Mouse (Mus musculus) telencephalon, adult 2 months (tissue): Measurements from ENCODE around the gene Gm21750.
A peak's percentile ranks its signal among the peaks of the same experiment; 100 is the strongest.
"Not testable (repeated sequence)": the region's sequence is repeated elsewhere in the genome, so short reads cannot be mapped to it uniquely, and the experiment has no call there.

Source experiments
- DNase-seq: peaks from one replicate; pipeline ENCODE4 v3.0.0-alpha.2; 2011; ENCODE audit warnings: low read depth, low spot score

Gm21750 gene

GRCm38 (mm10) chr14:73660925-73661324, at the start of gene Gm21750:
Gene Gm21750, plus strand, starts transcription at chr14:73661225.
- DNase-seq, result not testable (repeated sequence)

DNA sequence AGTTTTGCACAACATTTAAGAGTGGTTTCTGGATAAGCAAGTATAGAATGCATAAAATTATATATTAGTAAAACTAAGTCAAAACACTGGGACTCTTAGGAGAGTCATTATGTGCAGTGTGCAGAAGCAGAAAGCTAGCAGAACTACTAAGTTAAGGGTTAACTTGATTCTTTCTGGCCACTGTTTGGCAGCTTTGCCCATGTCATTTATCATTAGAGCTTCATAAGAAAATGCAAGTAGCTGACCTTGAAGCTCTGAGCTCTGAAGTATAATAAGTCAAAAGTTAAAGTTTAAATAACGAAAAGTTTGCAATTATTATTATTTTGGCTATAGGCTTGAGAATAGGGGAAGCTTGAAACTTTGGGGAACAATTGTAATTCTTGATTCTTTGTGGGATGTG, 46.1 kb upstream of the Gm21750 start:
- DNase-seq, result not testable (repeated sequence)

DNA sequence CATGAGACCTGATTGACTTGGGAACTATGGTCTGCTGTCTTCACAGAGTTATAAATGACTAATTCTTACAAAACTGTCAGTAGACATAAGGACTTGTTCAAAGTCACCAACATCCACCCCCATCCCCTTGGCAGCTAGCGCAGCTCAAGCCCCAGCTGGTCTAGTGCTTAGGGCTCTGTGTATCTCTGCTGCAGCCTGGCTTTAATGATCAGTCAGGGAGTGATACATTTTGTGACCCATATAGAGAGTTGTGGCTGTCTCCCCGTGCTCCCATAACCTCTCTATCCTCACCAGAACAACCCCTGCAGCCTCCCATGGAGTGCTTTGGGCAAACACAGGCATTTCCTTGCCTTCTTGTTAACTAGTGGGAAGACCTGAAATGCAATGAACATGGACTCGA, 40.1 kb upstream of the Gm21750 start:
- no peak for DNase-seq

- no peak for DNase-seq
Observed at GRCm38 (mm10) chr14:73622988-73623387, 38.0 kb upstream of the Gm21750 start.

DNA sequence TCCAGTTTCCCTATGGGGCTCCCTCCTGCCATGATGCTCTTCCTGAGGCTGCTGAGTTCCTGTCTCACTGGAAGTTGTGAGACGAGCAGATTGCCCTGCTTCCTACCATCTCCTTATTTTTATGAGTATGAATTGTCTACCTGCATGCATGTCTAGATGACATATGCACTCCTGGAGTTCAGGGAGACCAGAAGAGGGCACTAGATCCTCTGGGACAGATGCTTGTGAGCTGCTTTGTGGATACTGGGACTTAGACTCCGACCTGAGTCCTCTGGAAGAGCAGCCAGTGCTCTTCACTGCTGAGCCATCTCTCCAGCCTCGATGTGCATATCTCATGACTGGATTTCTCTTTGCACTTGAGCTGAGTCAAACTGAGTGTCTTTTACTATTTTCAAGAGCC, 35.6 kb upstream of the Gm21750 start:
- no peak for DNase-seq

- DNase-seq, result no peak
Observed at GRCm38 (mm10) chr14:73631511-73631910, 29.5 kb upstream of the Gm21750 start.

DNA sequence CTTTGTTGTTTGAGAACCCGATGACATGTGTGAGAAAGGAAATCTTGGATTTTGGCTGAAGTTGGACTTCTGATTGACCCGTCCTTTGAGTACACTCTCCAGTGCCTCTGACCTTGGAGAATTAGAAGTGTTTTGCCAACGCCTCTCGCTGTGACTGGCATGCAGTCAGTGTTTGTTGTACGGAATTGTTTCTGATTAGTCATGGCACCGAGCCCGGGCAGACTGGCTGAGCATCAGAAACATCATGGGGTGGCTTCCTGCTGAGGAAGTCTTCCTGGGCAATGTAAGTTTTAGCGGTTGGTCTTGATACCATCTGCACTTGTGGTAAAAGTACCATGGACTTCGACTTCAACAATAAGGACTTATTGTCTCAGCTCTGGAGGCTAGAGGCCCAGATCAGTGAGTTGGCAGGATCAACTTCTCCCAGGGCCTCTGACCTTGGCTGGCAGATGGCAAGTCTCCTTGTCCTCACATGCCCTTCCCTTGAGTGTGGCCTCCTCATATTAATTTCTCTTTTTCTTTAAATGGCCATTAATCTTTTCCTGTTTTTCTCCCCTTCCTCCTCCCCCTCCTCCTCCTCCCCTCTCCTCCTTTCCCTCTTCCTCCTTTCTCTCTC, 28.3 kb upstream of the Gm21750 start:
- DNase-seq, result no peak

- DNase-seq, result no peak
Observed at GRCm38 (mm10) chr14:73634356-73634755, 26.7 kb upstream of the Gm21750 start.

DNA sequence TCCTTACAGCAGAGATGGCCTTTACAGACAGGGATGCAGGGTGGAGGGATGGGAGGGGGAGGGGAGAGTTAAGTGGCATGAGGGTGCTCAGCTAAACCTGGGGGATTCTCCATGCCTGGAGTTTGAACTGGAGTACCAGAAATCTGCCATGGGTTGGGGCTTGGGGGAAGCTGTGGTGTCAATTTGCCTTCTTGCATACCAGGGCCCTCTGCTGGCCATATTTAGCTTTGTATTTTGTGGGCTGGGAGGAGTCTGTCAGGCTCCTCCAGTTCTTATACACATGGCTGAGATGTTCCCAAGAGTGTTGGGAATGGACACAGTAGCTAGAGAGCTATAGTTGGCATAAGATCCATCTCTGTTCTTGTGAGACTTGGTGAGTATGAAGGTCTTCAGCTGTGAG, 23.6 kb upstream of the Gm21750 start:
- DNase-seq, result no peak

- no peak for DNase-seq
Observed at GRCm38 (mm10) chr14:73650179-73650578, 10.8 kb upstream of the Gm21750 start.

GRCm38 (mm10) chr14:73670091-73670490, 9.1 kb downstream of the Gm21750 start:
- DNase-seq, result peak; percentile 74

GRCm38 (mm10) chr14:73687726-73688125, 26.7 kb downstream of the Gm21750 start:
- peak; percentile 80 for DNase-seq

GRCm38 (mm10) chr14:73688427-73688826, 27.4 kb downstream of the Gm21750 start:
- DNase-seq, result no peak

DNA sequence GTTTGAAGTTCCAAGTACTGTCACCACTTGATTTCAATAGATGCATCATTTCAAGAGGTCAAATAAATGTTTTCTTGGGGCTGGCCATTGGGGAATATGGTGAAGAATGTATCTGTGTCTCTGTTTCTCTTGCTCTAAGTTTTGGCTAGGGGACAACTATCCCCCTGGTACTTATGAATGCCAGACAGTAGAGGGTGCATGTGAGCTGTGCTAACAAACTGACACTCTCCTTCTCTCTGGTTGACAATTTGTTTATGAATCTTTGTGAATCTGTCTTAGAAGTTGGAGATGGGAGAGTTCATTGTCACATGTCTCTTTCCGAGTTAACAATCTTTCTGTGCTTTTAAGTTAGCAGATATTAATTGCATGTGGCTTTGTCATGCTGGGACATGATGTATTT, 39.2 kb downstream of the Gm21750 start:
- no peak for DNase-seq

GRCm38 (mm10) chr14:73709412-73710110, 48.5 kb downstream of the Gm21750 start:
- peak; percentile 86 for DNase-seq
